Mouse (Mus musculus) spleen, adult 18-20 months (tissue): ENCODE measurements at regions not wholly inside any gene's neighbourhood (a gene's known extent, or its start where the extent isn't known, plus 50 kb on each side); places are given as distances from the start of the nearest gene placed in this dataset.

Experiments used
- DNase-seq, 2 experiments: peaks; one replicate each; pipeline ENCODE4 v3.0.0; 2022; ENCODE audit warnings: mixed read lengths in 2 of 2

DNA sequence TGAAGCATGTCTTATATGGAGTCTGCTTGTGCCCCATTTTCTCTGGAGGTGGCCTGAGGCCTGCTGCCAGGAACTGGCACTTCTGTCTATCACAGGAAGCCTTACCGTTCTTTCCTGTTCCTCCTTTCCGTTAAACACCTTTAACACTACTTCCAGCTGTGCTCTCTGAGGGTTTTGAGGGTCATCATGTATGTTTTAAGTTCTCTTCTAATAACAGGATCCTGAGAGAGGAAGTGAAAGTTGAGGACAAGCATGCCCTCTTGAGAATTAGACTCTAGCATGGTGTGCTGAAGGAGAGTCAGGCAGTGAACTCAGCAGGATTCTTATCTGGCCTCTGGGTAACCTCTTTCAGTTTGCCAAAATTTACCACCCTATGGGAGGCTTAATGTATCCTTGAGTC is 418.0 kb upstream of the 9430069I07Rik start:
- DNase-seq: no peak

- no peak for DNase-seq
Observed at GRCm38 (mm10) chr15:34751746-34752145, 394.1 kb upstream of the 9430069I07Rik start.

DNA sequence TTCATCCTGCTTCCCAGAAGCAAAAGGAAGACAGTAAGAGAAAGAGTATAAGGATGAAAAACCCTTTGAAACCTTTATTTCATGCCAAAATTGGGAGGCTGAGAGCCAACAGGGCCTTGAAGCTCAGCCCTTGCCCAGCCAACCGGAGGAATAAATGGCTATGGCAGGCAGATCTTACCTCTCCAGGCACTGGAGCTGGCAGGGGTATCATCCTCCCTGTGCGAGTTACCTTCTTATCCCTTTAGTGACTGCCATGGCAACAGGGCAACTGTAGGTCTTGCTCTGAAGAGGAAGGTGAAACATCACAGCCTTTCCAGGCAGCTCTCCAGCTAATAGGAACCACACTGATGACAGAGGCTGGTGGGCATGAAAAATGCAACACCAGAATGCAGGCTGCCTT is 393.3 kb upstream of the 9430069I07Rik start:
- DNase-seq: no peak

DNA sequence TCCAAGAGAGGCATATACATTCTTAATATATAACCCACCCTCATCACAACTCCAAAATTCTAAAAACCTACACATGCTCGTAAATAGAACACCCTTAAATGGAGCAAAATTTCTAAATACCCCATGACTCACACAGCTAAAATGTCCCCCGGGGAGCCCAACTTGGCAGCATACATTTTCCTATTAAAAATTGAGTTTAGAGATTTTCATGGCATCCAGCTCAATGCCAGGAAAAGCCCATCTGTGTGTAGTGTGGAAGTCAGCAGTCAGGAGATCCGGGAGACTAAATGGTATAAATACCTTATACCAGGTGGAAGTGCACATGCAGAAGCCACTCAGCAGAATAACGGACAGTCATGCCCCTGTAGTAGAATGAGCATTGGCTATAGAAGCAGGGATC is 389.4 kb upstream of the 9430069I07Rik start:
- no peak for DNase-seq

DNA sequence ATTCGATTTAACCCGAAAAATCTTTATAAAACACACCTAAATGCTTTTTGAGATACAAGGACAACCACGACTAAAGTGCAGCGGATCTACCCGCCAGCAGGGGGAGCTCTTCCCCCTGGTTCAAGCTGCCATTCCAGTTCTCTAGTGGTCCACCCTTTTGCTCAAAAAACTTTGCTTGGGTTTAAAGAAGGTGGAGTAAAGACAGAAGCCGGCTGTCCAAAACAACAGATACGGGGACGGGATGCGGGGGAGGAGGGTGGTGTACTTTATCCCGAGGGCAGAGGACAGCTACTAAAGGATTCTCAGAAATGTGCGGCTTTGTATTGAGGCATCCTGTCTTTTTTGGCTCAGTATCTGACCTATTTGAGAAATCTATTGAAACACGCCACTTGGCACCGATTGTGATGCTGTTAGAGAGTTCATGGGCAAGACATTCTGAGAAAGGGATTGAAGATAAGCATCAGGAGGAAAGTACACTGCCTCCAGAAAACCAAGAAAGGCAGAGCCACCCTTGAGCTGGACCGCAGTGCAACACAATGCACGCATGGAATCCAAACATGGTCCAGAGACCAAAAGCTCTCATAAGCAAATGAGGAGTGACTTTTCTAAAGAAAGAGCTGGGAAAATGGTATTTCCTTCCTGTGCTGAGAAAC is 385.6 kb upstream of the 9430069I07Rik start:
- DNase-seq: peak; percentile 10 to 56

- DNase-seq: no peak
Observed at GRCm38 (mm10) chr15:34741488-34741887, 383.8 kb upstream of the 9430069I07Rik start.
